Mouse (Mus musculus) thymus, postnatal 10 days (tissue): ENCODE measurements around the gene H2al1b.

ENCODE experiments used
- DNase-seq, 2 experiments: peaks; one replicate each; pipeline ENCODE4 v3.0.0; 2021; ENCODE audit warnings: low spot score in 2 of 2

H2al1b gene

DNA sequence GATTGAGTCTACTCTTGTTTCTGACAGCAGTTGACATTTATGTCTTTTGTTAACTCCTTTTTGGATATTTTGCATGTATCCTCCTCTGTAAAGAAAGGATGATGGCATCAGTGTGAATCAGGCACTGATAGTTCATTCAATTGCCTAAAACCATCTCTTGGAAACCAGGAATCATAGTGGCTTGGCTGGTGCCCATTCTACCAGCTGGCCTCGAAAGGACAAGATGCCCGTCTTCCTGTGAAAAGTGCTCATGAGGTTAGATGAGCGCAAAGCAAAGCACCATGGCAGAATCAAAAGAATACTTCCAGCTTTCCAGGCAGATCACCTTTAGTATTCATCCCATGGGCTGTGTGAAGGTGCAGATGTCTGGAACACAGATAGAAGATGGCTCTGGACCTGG, 44.5 kb downstream of the H2al1b start:
- no peak for DNase-seq
